In genomic region chr11:115276780-115277603, GRCm38 (mm10) we compare ENCODE assay signal across 8 mouse cellular contexts. TPM values are rescaled to one million over a fixed set of nuclear protein-coding genes. Genes with fewer than 3 reads are reported as not detected.
DNase-seq lines count a peak whose midpoint lies in the region; ATAC-seq and TF ChIP-seq lines count a peak whose summit lies in the region.

Fdxr (minus strand) TSS chr11:115277050.

- peak; percentile 85 for ATAC-seq in common myeloid progenitor, adult 5-6 weeks (replicated peaks; ENCODE audit: low read depth, poor library complexity, severe bottlenecking)
- ATAC-seq in hindbrain, postnatal 0 days = peak; percentile 97
- ATAC-seq in megakaryocyte, adult 5-6 weeks (ENCODE audit: poor library complexity, severe bottlenecking) = peak; percentile 89

- H3K27me3 ChIP-seq in hindbrain, postnatal 0 days (ENCODE audit: insufficient read depth, low read length) = no peaks in the 10 kb centered on the region

- H3K9ac ChIP-seq in hindbrain, postnatal 0 days (replicated peaks; ENCODE audit: low read length) = peak within 1 kb of the TSS; percentile 73

- no peaks in the 10 kb centered on the region for H3K9me3 ChIP-seq in hindbrain, postnatal 0 days (ENCODE audit: low read length)

- H3K27ac ChIP-seq in gastrocnemius, adult 2 months = peak within 1 kb of the TSS; percentile 95
- H3K27ac ChIP-seq in hindbrain, postnatal 0 days = peak within 1 kb of the TSS; percentile 91
- peak within 1 kb of the TSS; percentile 93 for H3K27ac ChIP-seq in left cerebral cortex, adult 2 months

- peak within 1 kb of the TSS; percentile 70 for H3K4me2 ChIP-seq in hindbrain, postnatal 0 days (ENCODE audit: low read depth, low read length)

- peak within 1 kb of the TSS; percentile 87 for H3K4me3 ChIP-seq in gastrocnemius, adult 2 months
- peak within 1 kb of the TSS; percentile 64 for H3K4me3 ChIP-seq in hindbrain, postnatal 0 days (ENCODE audit: low read length)
- H3K4me3 ChIP-seq in left cerebral cortex, adult 2 months = peak within 1 kb of the TSS; percentile 75

- intact Hi-C loops in gastrocnemius, adult 2 months (cut with DNase I) = loop anchor here (10.0 kb wide), 1 partner anchor 192 kb away; no protein-coding TSS in a partner anchor
- intact Hi-C loops in left cerebral cortex, adult 2 months (cut with DNase I) = no loop called here

- peak; percentile 99 for DNase-seq in ZHBTc4 (ENCODE audit: low read depth, low spot score)
- peak; percentile 99 for DNase-seq in gastrocnemius, adult 2 months
- DNase-seq in hindbrain, postnatal 0 days (ENCODE audit: low spot score) = peak; percentile 100
- DNase-seq in left cerebral cortex, adult 2 months (ENCODE audit: extremely low spot score in 1 of 2, low spot score in 2 of 2) = peak; percentile 93 to 97
- peak; percentile 98 to 99 for DNase-seq in right cerebral cortex, adult 2 months (ENCODE audit: low spot score in 2 of 2)
- DNase-seq in urinary bladder, postnatal 14 days (ENCODE audit: low spot score) = peak; percentile 99

- H3K4me1 ChIP-seq in hindbrain, postnatal 0 days (ENCODE audit: insufficient read depth, low read length) = peaks cover 10% of the 10 kb centered on the region

- no peaks in the 10 kb centered on the region for H3K36me3 ChIP-seq in hindbrain, postnatal 0 days (ENCODE audit: insufficient read depth, low read length)

- no peak for TF ChIP-seq CTCF in gastrocnemius, adult 2 months (IDR thresholded peaks at IDR 0.05)
- TF ChIP-seq CTCF in hindbrain, postnatal 0 days (IDR thresholded peaks at IDR 0.05; ENCODE audit: low read depth) = peak; percentile 46
- no peak; the same call in 1 of the 2 replicates for TF ChIP-seq CTCF in left cerebral cortex, adult 2 months (IDR thresholded peaks at IDR 0.05)

- WGBS in hindbrain, postnatal 0 days = under 1% methylated on average over 42 of the region's 42 CpGs

RNA-seq across cellular contexts. Expression of gene Fdxr, which starts in this region (rescaled TPM):
- 21.5 and 29.1 TPM in 2 replicates for total RNA-seq in common myeloid progenitor, adult 5-6 weeks (2017)
- 1 to 10 TPM; 2.9 to 4.4 TPM for total RNA-seq in gastrocnemius, adult 2 months (2021)
- total RNA-seq in hindbrain, postnatal 0 days (2014; rRNA removed) = 20.0 and 22.6 TPM in 2 replicates
- 15.0 and 16.4 TPM in 2 replicates for polyA plus RNA-seq in hindbrain, postnatal 0 days (2015; fragmentation: Nextera tagmentation; extraction: Ambion mirVana)
- 10 to 100 TPM; 15.9 to 17.9 TPM for total RNA-seq in left cerebral cortex, adult 2 months (2021)
- 4.4 and 5.6 TPM in 2 replicates for total RNA-seq in megakaryocyte, adult 5-6 weeks (2015)
- 9.9 and 14.3 TPM in 2 replicates for total RNA-seq in megakaryocyte, adult 5-6 weeks (2017)

Comparison
In these comparisons a context has a peak if more than half of its experiments do, and no peak if none do; other contexts are left out.
1. Peak in every context shown above with its lines: DNase-seq, ATAC-seq, H3K4me3 ChIP-seq and H3K27ac ChIP-seq.